Mouse (Mus musculus) inflammation-experienced regulatory T-cells (primary cell): Measurements from ENCODE around the gene Ap5b1. TPM values are rescaled to one million over a fixed set of nuclear protein-coding genes. Genes with fewer than 3 reads are reported as not detected.

Experiments
- polyA plus RNA-seq, 2 experiments: library from polyadenylated mRNA; unstranded; fragments of 100-300 nt; shearing (Covaris generic); gene quantifications; one replicate each; pipeline ENCODE4 v1.2.1; 2017

The Ap5b1 gene
- 10 to 100 TPM; 16.0 to 19.1 TPM for polyA plus RNA-seq

DNA sequence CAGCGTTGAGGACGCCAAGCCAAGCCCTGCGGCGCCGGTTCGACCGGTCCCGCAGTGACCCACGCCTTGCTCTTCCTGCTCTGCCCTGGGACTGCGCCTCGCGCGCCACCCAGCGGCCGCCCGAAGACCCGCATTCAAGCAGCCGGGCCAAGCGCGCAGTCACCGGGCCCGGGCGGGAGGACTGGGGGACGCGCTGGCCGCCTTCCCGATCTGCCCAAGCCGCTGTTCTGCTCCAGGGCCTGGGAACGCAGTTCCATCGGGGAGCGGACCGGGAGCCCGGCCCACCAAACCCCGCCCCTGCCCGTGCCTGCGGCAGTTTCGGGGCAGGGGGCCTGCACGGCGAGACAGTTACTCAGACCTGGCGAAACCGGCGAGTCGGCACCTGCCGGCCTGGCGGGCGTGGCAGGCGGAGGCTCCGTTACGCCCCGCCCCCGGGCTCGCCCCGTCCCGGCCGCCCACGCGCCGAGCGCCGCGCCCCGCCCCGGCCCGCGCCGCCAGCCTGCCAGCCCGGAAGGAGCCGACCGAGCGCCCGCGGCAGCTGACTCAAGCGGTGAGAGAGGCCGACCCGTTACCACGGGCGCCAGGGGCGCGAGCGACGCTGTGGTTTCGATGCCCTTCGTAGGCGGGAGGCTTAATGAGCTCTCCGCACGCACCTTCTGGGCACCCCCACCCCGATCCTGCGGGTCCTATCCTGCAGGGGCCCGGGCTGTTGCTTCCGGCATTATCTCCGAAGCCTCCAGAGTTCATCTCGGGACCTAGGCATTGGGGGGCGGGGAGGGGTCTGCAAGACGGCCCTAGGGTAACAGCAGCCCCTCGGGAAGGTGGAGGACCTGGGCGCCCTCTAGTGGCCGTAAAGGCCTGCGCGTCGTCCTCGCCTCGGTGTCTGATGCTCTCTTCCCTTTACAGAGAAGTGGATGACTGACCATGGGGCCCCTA is at the start of gene Ap5b1:
Gene Ap5b1 (plus strand): TSS at position 492 of the 936 bp plus-strand sequence.

GRCm38 (mm10) chr19:5560457-5561041 is 7.3 kb upstream of the Ap5b1 start, which contains the start of gene Ovol1:
Gene Ovol1, minus strand, starts transcription at chr19:5560646.

GRCm38 (mm10) chr19:5601752-5602541 is 34.1 kb downstream of the Ap5b1 start, which contains the start of gene Rnaseh2c:
Gene Rnaseh2c, plus strand, starts transcription at chr19:5601873.

DNA sequence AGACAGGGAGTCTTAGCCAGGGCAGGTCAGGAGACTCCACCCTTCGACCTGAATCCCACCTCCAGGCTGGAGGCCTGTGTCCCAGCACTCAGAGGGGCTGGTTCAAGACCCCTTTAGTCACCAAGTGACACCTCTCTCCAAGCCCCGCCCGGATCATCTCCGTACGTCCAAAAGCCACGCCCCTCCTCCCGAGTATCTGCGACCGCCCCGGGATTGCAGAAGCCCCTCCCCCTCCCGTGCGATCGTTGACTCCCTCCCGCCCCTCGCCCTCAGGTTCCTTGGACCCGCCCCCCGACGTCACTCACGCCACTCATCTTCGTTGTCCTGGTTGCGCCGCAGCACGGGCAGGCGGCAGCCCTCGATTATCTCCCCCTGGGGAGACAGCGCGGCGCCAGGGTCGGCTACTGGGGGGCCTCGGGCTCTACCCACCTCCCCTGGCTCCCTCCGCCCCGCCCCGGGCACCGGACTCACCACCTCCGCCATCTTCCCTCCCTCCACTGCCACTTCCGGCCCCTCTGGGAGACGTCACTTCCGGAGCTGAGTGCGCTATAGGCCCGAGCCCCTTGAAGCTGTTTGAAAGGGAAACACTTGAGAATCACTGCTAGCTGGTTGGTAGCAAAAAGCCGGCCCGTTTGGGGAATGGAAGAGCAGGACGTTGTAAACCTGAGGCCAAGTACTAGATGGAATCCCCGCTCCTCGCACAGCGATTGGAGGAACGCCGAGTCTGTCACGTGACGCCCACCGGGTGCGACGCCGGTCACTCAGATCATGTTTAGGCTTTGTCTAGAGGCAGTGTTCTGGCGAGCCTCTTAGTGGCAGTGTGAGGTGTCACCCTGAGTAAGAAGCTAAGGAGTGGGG is 42.0 kb downstream of the Ap5b1 start, which contains the start of gene Kat5:
Gene Kat5 (minus strand): TSS at position 691 of the 858 bp plus-strand sequence.

Other genes starting within 250 kb of the Ap5b1 start
- not detected for gene Catsper1, start 232.3 kb upstream of the Ap5b1 start, polyA plus RNA-seq
- 1 to 10 TPM; 1.8 to 3.6 TPM for gene Cst6, start 218.5 kb upstream of the Ap5b1 start, polyA plus RNA-seq
- gene Eif1ad, start 201.3 kb upstream of the Ap5b1 start, polyA plus RNA-seq, result 10 to 100 TPM; 54.9 to 70.9 TPM
- gene Banf1, start 200.9 kb upstream of the Ap5b1 start, polyA plus RNA-seq, result 100 to 1,000 TPM; 233 to 287 TPM
- 100 to 1,000 TPM; 200 to 224 TPM for gene Sart1, start 179.3 kb upstream of the Ap5b1 start, polyA plus RNA-seq
- under 1 TPM; 0.61 to 0.80 TPM for gene Tsga10ip, start 165.5 kb upstream of the Ap5b1 start, polyA plus RNA-seq
- gene Drap1, start 143.0 kb upstream of the Ap5b1 start, polyA plus RNA-seq, result 100 to 1,000 TPM; 196 to 206 TPM
- gene AI837181, start 142.9 kb upstream of the Ap5b1 start, polyA plus RNA-seq, result 10 to 100 TPM; 27.7 to 34.4 TPM
- gene Fosl1, start 120.5 kb upstream of the Ap5b1 start, polyA plus RNA-seq, result 1 to 10 TPM in 1 of 2 experiments, not detected in 1; 2.1 TPM
- 10 to 100 TPM; 11.6 to 13.7 TPM for gene Ccdc85b, start 110.1 kb upstream of the Ap5b1 start, polyA plus RNA-seq
- gene Fibp, start 107.4 kb upstream of the Ap5b1 start, polyA plus RNA-seq, result 100 to 1,000 TPM; 133 to 135 TPM
- 100 to 1,000 TPM; 127 to 211 TPM for gene Ctsw, start 99.5 kb upstream of the Ap5b1 start, polyA plus RNA-seq
- gene Efemp2, start 94.1 kb upstream of the Ap5b1 start, polyA plus RNA-seq, result 1 to 10 TPM; 1.1 to 2.2 TPM
- gene Mus81, start 79.6 kb upstream of the Ap5b1 start, polyA plus RNA-seq, result 10 to 100 TPM; 57.6 to 65.5 TPM
- 1,000 to 10,000 TPM; 3,119 to 3,710 TPM for gene Cfl1, start 77.6 kb upstream of the Ap5b1 start, polyA plus RNA-seq
- gene 1700020D05Rik, start 64.2 kb upstream of the Ap5b1 start, polyA plus RNA-seq, result under 1 TPM; 0.25 to 0.28 TPM
- 10 to 100 TPM; 17.2 to 20.0 TPM for gene Snx32, start 57.5 kb upstream of the Ap5b1 start, polyA plus RNA-seq
- gene Ovol1, start 7.4 kb upstream of the Ap5b1 start, polyA plus RNA-seq, result 1 to 10 TPM in 1 of 2 experiments, under 1 TPM in 1; 0.20 to 4.2 TPM
- gene Rnaseh2c, start 33.8 kb downstream of the Ap5b1 start, polyA plus RNA-seq, result 100 to 1,000 TPM; 142 to 162 TPM
- gene Kat5, start 42.2 kb downstream of the Ap5b1 start, polyA plus RNA-seq, result 10 to 100 TPM; 45.4 to 62.9 TPM
- gene Rela, start 69.5 kb downstream of the Ap5b1 start, polyA plus RNA-seq, result 100 to 1,000 TPM; 169 to 173 TPM
- 100 to 1,000 TPM; 213 to 259 TPM for gene Sipa1, start 95.7 kb downstream of the Ap5b1 start, polyA plus RNA-seq
- gene Map3k11, start 120.7 kb downstream of the Ap5b1 start, polyA plus RNA-seq, result 10 to 100 TPM; 65.0 to 66.0 TPM
- 10 to 100 TPM; 44.8 to 55.5 TPM for gene Pcnx3, start 120.9 kb downstream of the Ap5b1 start, polyA plus RNA-seq
- gene Kcnk7, start 136.3 kb downstream of the Ap5b1 start, polyA plus RNA-seq, result 1 to 10 TPM; 1.9 to 6.6 TPM
- gene Ehbp1l1, start 158.3 kb downstream of the Ap5b1 start, polyA plus RNA-seq, result 10 to 100 TPM; 45.5 to 55.4 TPM
- 100 to 1,000 TPM in 1 of 2 experiments, 10 to 100 TPM in 1; 97.2 to 103 TPM for gene Fam89b, start 161.6 kb downstream of the Ap5b1 start, polyA plus RNA-seq
- gene Ltbp3, start 172.9 kb downstream of the Ap5b1 start, polyA plus RNA-seq, result under 1 TPM; 0.40 to 0.59 TPM
- gene Scyl1, start 203.4 kb downstream of the Ap5b1 start, polyA plus RNA-seq, result 10 to 100 TPM; 73.9 to 91.5 TPM